Mouse (Mus musculus) C2C12 (cell line): ENCODE measurements around the gene Zscan5b.

Source experiments
- CTCF ChIP-seq: IDR thresholded peaks from one replicate; pipeline ENCODE4 v1.5.1; 2011; ENCODE audit not compliant: control insufficient read depth, insufficient read depth, insufficient read length
- MAX ChIP-seq: IDR thresholded peaks from one replicate; pipeline ENCODE4 v1.6.1; 2011; ENCODE audit warnings: mild to moderate bottlenecking, control low read depth
- MYOD1 ChIP-seq: IDR thresholded peaks from one replicate; pipeline ENCODE4 v1.6.1; 2011; ENCODE audit warnings: low read depth; ENCODE audit not compliant: control insufficient read depth, insufficient read length
- MYOG ChIP-seq: IDR thresholded peaks from one replicate; pipeline ENCODE4 v1.6.1; 2011; ENCODE audit not compliant: control insufficient read depth, insufficient read length; ENCODE audit errors: extremely low read depth
- USF1 ChIP-seq: IDR thresholded peaks from one replicate; pipeline ENCODE4 v1.6.1; 2011; ENCODE audit warnings: low read depth, mild to moderate bottlenecking, control low read depth, moderate library complexity

- TF ChIP-seq CTCF: no peak
- no peak for TF ChIP-seq USF1
- no peak for TF ChIP-seq MAX
- TF ChIP-seq MYOG: no peak
- no peak for TF ChIP-seq MYOD1
These were observed 36.4 kb downstream of the Zscan5b start for GRCm38 (mm10) chr7:6258232-6259220.
